Comparison of ENCODE assay signal across 16 mouse cellular contexts in the genomic region with DNA sequence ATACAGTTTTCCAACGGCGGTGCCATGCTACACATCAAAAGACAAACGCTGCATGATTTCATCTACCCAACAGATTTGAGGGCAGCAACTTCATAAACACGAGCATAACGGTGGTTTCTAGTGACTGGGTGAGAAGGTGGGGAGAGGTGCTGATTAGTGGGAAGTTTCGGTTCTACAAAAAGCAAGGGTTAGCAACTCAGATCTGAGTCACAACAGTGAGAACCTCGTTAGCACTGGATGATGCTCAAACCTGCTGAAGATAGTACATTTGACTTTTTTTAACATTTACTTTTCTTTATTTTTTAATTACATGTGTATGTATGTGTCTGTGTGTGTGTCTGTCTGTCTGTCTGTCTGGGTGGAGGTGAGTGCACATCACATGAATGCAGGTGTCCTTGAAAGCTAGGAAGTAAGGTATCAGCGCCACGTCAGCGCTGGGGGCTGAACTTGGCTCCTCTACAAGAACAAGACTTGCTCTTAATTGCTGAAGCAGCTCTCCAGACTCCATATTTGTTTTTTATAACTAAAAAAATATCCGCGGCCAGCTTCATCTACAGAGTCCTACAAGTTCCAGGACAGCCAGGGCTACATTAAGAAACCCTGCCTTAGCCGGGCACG. TPM values are rescaled to one million over a fixed set of nuclear protein-coding genes. Genes with fewer than 3 reads are reported as not detected.
DNase-seq lines count a peak whose midpoint lies in the region; ATAC-seq and TF ChIP-seq lines count a peak whose summit lies in the region.
"Had no signal": no experiment of that assay in that cellular context is flagged by ENCODE, and none has a peak within 500 bp of the region (broad histone marks: within the 10 kb centered on the region; RNA-seq: fewer than 3 reads in every experiment).

No protein-coding gene starts in this region.

- peak in 1 of 2 experiments; percentile 53 for DNase-seq in spleen, adult 2 months (ENCODE audit: low read depth in 1 of 2, low spot score in 2 of 2)
- DNase-seq in spleen, adult 12 weeks (ENCODE audit: low spot score) = no peak
- peak; percentile 88 for DNase-seq in CH12.LX (ENCODE audit: extremely low read depth)
- peak; percentile 86 for DNase-seq in induced T-regulatory cell, adult 2 months (ENCODE audit: low read depth)
- no peak for DNase-seq in layer of hippocampus, adult 9-11 months
- DNase-seq in frontal cortex, postnatal 36 days (ENCODE audit: low spot score in 2 of 2) = no peak
- DNase-seq: adrenal gland, postnatal 36 days; cerebellum, postnatal 25 days; heart, adult 2 months; heart, postnatal 10 days; kidney, adult 8-10 months had no signal

- peak overlapping the region; percentile 79 for H3K4me2 ChIP-seq in CH12.LX (ENCODE audit: insufficient read depth, low read depth, poor library complexity, severe bottlenecking)
- H3K4me2 ChIP-seq: embryonic facial prominence, embryonic 13.5 days; forebrain, embryonic 13.5 days; hindbrain, embryonic 15.5 days had no signal

- H3K36me3 ChIP-seq in spleen, adult 2 months (ENCODE audit: control insufficient read depth, insufficient read depth, low read length) = no peaks in the 10 kb centered on the region
- peaks cover 0 to 24% of the 10 kb centered on the region in 2 experiments for H3K36me3 ChIP-seq in CH12.LX (replicated peaks in 1 of 2; ENCODE audit: control insufficient read depth in 1 of 2, insufficient read depth in 1 of 2, low read length in 1 of 2)
- H3K36me3 ChIP-seq: embryonic facial prominence, embryonic 13.5 days; hindbrain, embryonic 15.5 days had no signal

- in situ Hi-C loops in CH12.LX (cut with MboI; ENCODE audit: low pct_ligation_motif_present, low pct_unique_long_range_greater_than_20kb, low sequenced_read_pairs) = no loop called here

- peak; percentile 92 for TF ChIP-seq EP300 in CH12.LX (IDR thresholded peaks at IDR 0.05; ENCODE audit: low read length)

- H3K4me3 ChIP-seq in spleen, adult 2 months (ENCODE audit: extremely low read depth, insufficient read depth, insufficient read length) = no peak overlapping the region
- H3K4me3 ChIP-seq in CH12.LX (replicated peaks in 1 of 3; ENCODE audit: low read depth in 2 of 3, low read length in 2 of 3, poor library complexity in 1 of 3) = peak overlapping the region in 1 of 3 experiments; percentile 15
- H3K4me3 ChIP-seq: embryonic facial prominence, embryonic 13.5 days; forebrain, embryonic 13.5 days; heart, adult 2 months; hindbrain, embryonic 15.5 days; midbrain, embryonic 10.5 days had no signal

- H3K27ac ChIP-seq in spleen, adult 2 months (ENCODE audit: insufficient read depth, low read length) = peak overlapping the region; percentile 69
- H3K27ac ChIP-seq in CH12.LX (ENCODE audit: insufficient read depth, low read depth) = peak overlapping the region; percentile 82
- H3K27ac ChIP-seq: embryonic facial prominence, embryonic 13.5 days; forebrain, embryonic 13.5 days; heart, adult 2 months; hindbrain, embryonic 15.5 days; midbrain, embryonic 10.5 days had no signal

- 41% methylated on average over 14 of the region's 14 CpGs for WGBS in spleen, adult 2 months

- no peak; the same call in 1 of the 2 replicates for TF ChIP-seq POLR2A in spleen, adult 2 months (IDR thresholded peaks at IDR 0.05; ENCODE audit: low read depth, low read length)
- TF ChIP-seq POLR2A in CH12.LX (IDR thresholded peaks at IDR 0.05; ENCODE audit: low read depth, low read length) = peak; percentile 21

- H3K9ac ChIP-seq in CH12.LX (ENCODE audit: insufficient read depth, low read depth) = peak overlapping the region; percentile 49; the same call in 1 of the 2 replicates
- H3K9ac ChIP-seq: embryonic facial prominence, embryonic 13.5 days; forebrain, embryonic 13.5 days; hindbrain, embryonic 15.5 days had no signal

- H3K27me3 ChIP-seq in spleen, adult 2 months (ENCODE audit: control insufficient read depth, insufficient read depth, low read length) = no peaks in the 10 kb centered on the region
- no peaks in the 10 kb centered on the region for H3K27me3 ChIP-seq in CH12.LX (replicated peaks)
- H3K27me3 ChIP-seq: embryonic facial prominence, embryonic 13.5 days; forebrain, embryonic 13.5 days; hindbrain, embryonic 15.5 days had no signal

- peaks cover 27% of the 10 kb centered on the region; the same call in 1 of the 2 replicates for H3K4me1 ChIP-seq in spleen, adult 2 months (ENCODE audit: control insufficient read depth, insufficient read depth, insufficient read length)
- peaks cover 32 to 89% of the 10 kb centered on the region in 2 experiments for H3K4me1 ChIP-seq in CH12.LX (ENCODE audit: control insufficient read depth in 1 of 2, insufficient read depth in 2 of 2)

- peak; percentile 67; the same call in 1 of the 2 replicates for ATAC-seq in neutrophil, adult 5-6 weeks (ENCODE audit: extremely low read depth, insufficient number of reproducible peaks, low FRiP score, poor library complexity, severe bottlenecking)
- ATAC-seq: forebrain, embryonic 13.5 days had no signal

- TF ChIP-seq CTCF in spleen, adult 2 months (IDR thresholded peaks at IDR 0.05; ENCODE audit: extremely low read depth, insufficient read depth, insufficient read length, insufficient replicate concordance) = no peak
- no peak for TF ChIP-seq CTCF in CH12.LX (conservative IDR thresholded peaks at IDR 0.05 in 1 of 2, IDR thresholded peaks at IDR 0.05 in 1 of 2; ENCODE audit: low read depth in 2 of 2, low read length in 2 of 2)

- H3K9me3 ChIP-seq in CH12.LX (replicated peaks; ENCODE audit: low read length) = no peaks in the 10 kb centered on the region
- H3K9me3 ChIP-seq: embryonic facial prominence, embryonic 13.5 days; forebrain, embryonic 13.5 days; hindbrain, embryonic 15.5 days; midbrain, embryonic 10.5 days had no signal

- TF ChIP-seq RAD21 in CH12.LX (IDR thresholded peaks at IDR 0.05; ENCODE audit: low read depth, low read length) = no peak; the same call in 1 of the 2 replicates

- H3K79me2 ChIP-seq in CH12.LX (replicated peaks; ENCODE audit: control insufficient read depth, extremely low read depth, insufficient read depth, poor library complexity, severe bottlenecking) = peaks cover 70% of the 10 kb centered on the region

- dilution Hi-C loops in CH12.LX (cut with MboI; ENCODE audit: extremely low pct_ligation_motif_present, extremely low pct_unique_long_range_greater_than_20kb, low sequenced_read_pairs) = no loop called here

TF ChIP-seq in CH12.LX, 34 proteins besides CTCF, POLR2A, EP300 and RAD21 (continues in another document):
- TF ChIP-seq JUN (IDR thresholded peaks at IDR 0.05; ENCODE audit: insufficient read depth, low read depth, low read length) = peak; percentile 49; the same call in 1 of the 2 replicates
- TF ChIP-seq TCF12 (IDR thresholded peaks at IDR 0.05; ENCODE audit: low read depth, low read length) = peak; percentile 72
- peak; percentile 74 for TF ChIP-seq BHLHE40 (IDR thresholded peaks at IDR 0.05; ENCODE audit: low read depth, low read length)
- no peak for TF ChIP-seq KAT2A (IDR thresholded peaks at IDR 0.05; ENCODE audit: insufficient replicate concordance, low read length)
- TF ChIP-seq TBP (conservative IDR thresholded peaks at IDR 0.05; ENCODE audit: low read depth, low read length) = peak; percentile 70; the same call in 1 of the 2 replicates
- no peak; the same call in none of the 2 replicates for TF ChIP-seq MXI1 (IDR thresholded peaks at IDR 0.05; ENCODE audit: low read depth, low read length)
- TF ChIP-seq ZNF384 (IDR thresholded peaks at IDR 0.05; ENCODE audit: low read depth, low read length) = peak; percentile 17; the same call in 1 of the 2 replicates
- TF ChIP-seq ZMIZ1 (IDR thresholded peaks at IDR 0.05; ENCODE audit: low read depth, low read length) = 0 out of 2 replicates have a peak, but pooled peaks have one; percentile 16
- TF ChIP-seq ELF1 (IDR thresholded peaks at IDR 0.05; ENCODE audit: low read depth, low read length) = peak; percentile 48; the same call in 1 of the 2 replicates
- no peak for TF ChIP-seq CHD1 (IDR thresholded peaks at IDR 0.05; ENCODE audit: low read depth, low read length)
- peak; percentile 67; the same call in 1 of the 2 replicates for TF ChIP-seq MAFK (IDR thresholded peaks at IDR 0.05; ENCODE audit: insufficient replicate concordance, low read length)
- TF ChIP-seq GABPA (IDR thresholded peaks at IDR 0.05; ENCODE audit: insufficient replicate concordance, low read depth, low read length) = no peak
- no peak for TF ChIP-seq E2F4 (IDR thresholded peaks at IDR 0.05; ENCODE audit: insufficient replicate concordance, low read depth, low read length)
- TF ChIP-seq HCFC1 (IDR thresholded peaks at IDR 0.05; ENCODE audit: low read depth, low read length) = peak; percentile 31; the same call in 1 of the 2 replicates
- TF ChIP-seq MAZ (IDR thresholded peaks at IDR 0.05; ENCODE audit: low read depth, low read length) = peak; percentile 81; the same call in 1 of the 2 replicates
- peak; percentile 82; the same call in 1 of the 2 replicates for TF ChIP-seq MEF2A (IDR thresholded peaks at IDR 0.05; ENCODE audit: borderline replicate concordance, low read depth, low read length)
- peak; percentile 84 for TF ChIP-seq RCOR1 (conservative IDR thresholded peaks at IDR 0.05; ENCODE audit: low read depth, low read length)
- TF ChIP-seq ETS1 (conservative IDR thresholded peaks at IDR 0.05; ENCODE audit: low read depth, low read length) = peak; percentile 85
- no peak; the same call in 1 of the 2 replicates for TF ChIP-seq SMC3 (IDR thresholded peaks at IDR 0.05; ENCODE audit: low read depth, low read length)
- no peak for TF ChIP-seq UBTF (IDR thresholded peaks at IDR 0.05; ENCODE audit: low read depth, low read length)
- no peak for TF ChIP-seq NRF1 (IDR thresholded peaks at IDR 0.05; ENCODE audit: low read depth, low read length)
- TF ChIP-seq USF1 (IDR thresholded peaks at IDR 0.05; ENCODE audit: low read depth, low read length) = no peak
- peak; percentile 80 for TF ChIP-seq MAX (IDR thresholded peaks at IDR 0.05; ENCODE audit: low read length)
- no peak for TF ChIP-seq USF2 (conservative IDR thresholded peaks at IDR 0.05; ENCODE audit: low read depth, low read length)
- TF ChIP-seq ZC3H11A (IDR thresholded peaks at IDR 0.05; ENCODE audit: low read depth, low read length) = no peak
- no peak for TF ChIP-seq PAX5 (IDR thresholded peaks at IDR 0.05; ENCODE audit: low read length)
- peak; percentile 80 for TF ChIP-seq MYC (IDR thresholded peaks at IDR 0.05; ENCODE audit: low read depth, low read length)

RNA-seq across cellular contexts. Expression of gene Kcnk5, which starts 7.6 kb away (rescaled TPM):
- polyA plus RNA-seq in spleen, adult 2 months (2012; rRNA removed) = 7.4 and 7.8 TPM in 2 replicates
- 11.7 and 12.3 TPM in 2 replicates for total RNA-seq in CH12.LX (2012; rRNA removed)
- 8.7 and 9.0 TPM in 2 replicates for total RNA-seq in CH12.LX (2014; rRNA removed)
- polyA plus RNA-seq in CH12.LX (2012; ENCODE audit: insufficient read length, low read depth) = 12.5 and 14.1 TPM in 2 replicates
- 9.0 and 12.6 TPM in 2 replicates for total RNA-seq in neutrophil, adult 5-6 weeks (2017)

RNA-seq across cellular contexts. Expression of gene Saysd1, which starts 35.6 kb away (rescaled TPM):
- 6.1 and 6.8 TPM in 2 replicates for polyA plus RNA-seq in spleen, adult 2 months (2012; rRNA removed)
- 5.9 and 6.0 TPM in 2 replicates for total RNA-seq in CH12.LX (2012; rRNA removed)
- total RNA-seq in CH12.LX (2014; rRNA removed) = 6.3 and 6.6 TPM in 2 replicates
- polyA plus RNA-seq in CH12.LX (2012; ENCODE audit: insufficient read length, low read depth) = 5.3 and 5.5 TPM in 2 replicates
- total RNA-seq in neutrophil, adult 5-6 weeks (2017) = 1.7 and 3.8 TPM in 2 replicates

Comparison
In these comparisons a context has a peak if more than half of its experiments do, and no peak if none do; other contexts are left out.
1. DNase-seq: peak in CH12.LX (single experiment) and induced T-regulatory cell, adult 2 months (single experiment); none in spleen, adult 12 weeks (single experiment), layer of hippocampus, adult 9-11 months (single experiment) and frontal cortex, postnatal 36 days (0 of 2).